ENCODE assay signal across 9 mouse cellular contexts in genomic region chr3:120747678-120748077, GRCm38 (mm10).
DNase-seq lines count a peak whose midpoint lies in the region; ATAC-seq lines count a peak whose summit lies in the region.
"Had no signal": no experiment of that assay in that cellular context is flagged by ENCODE, and none has a peak within 500 bp of the region (broad histone marks: within the 10 kb centered on the region; RNA-seq: fewer than 3 reads in every experiment).

No protein-coding gene starts in this region.

- no peaks in the 10 kb centered on the region; the same call in 1 of the 2 replicates for H3K27me3 ChIP-seq in heart, embryonic 12.5 days (replicated peaks)

- no peak overlapping the region for H3K4me3 ChIP-seq in heart, embryonic 12.5 days
- H3K4me3 ChIP-seq: forebrain, embryonic 10.5 days had no signal

- H3K9ac ChIP-seq in heart, embryonic 12.5 days, result no peak overlapping the region

- no peaks in the 10 kb centered on the region for H3K36me3 ChIP-seq in heart, embryonic 12.5 days
- H3K36me3 ChIP-seq: forebrain, embryonic 10.5 days had no signal

- H3K9me3 ChIP-seq in heart, embryonic 12.5 days (replicated peaks), result no peaks in the 10 kb centered on the region; the same call in 1 of the 2 replicates
- H3K9me3 ChIP-seq: forebrain, embryonic 10.5 days had no signal

- intact Hi-C loops in heart, postnatal 14 days (cut with DNase I), result no loop called here

- no peak overlapping the region for H3K4me2 ChIP-seq in heart, embryonic 12.5 days

- peak; percentile 3 to 16 for DNase-seq in heart, postnatal 14 days
- DNase-seq in right cerebral cortex, postnatal 14 days, result peak; percentile 25
- DNase-seq in right cerebral cortex, adult 2 months (ENCODE audit: low spot score in 2 of 2), result no peak
- DNase-seq in adrenal gland, postnatal 36 days, result peak; percentile 34 to 51
- peak; percentile 23 for DNase-seq in lung, postnatal 14 days
- DNase-seq in right cerebral cortex, postnatal 25 days, result no peak
- DNase-seq in ovary, postnatal 14 days (ENCODE audit: low spot score), result no peak

- no peak for ATAC-seq in heart, embryonic 12.5 days (ENCODE audit: insufficient number of reproducible peaks, low FRiP score)

- WGBS in heart, embryonic 12.5 days, result 82% methylated on average over 4 of the region's 4 CpGs

- no peak overlapping the region for H3K27ac ChIP-seq in heart, embryonic 12.5 days (ENCODE audit: poor library complexity, severe bottlenecking)
- H3K27ac ChIP-seq: forebrain, embryonic 10.5 days had no signal

- no peaks in the 10 kb centered on the region for H3K4me1 ChIP-seq in heart, embryonic 12.5 days (replicated peaks)
- H3K4me1 ChIP-seq: forebrain, embryonic 10.5 days had no signal

Comparison
In these comparisons a context has a peak if more than half of its experiments do, and no peak if none do; other contexts are left out.
1. DNase-seq: peak in heart, postnatal 14 days (2 of 2), right cerebral cortex, postnatal 14 days (single experiment), adrenal gland, postnatal 36 days (2 of 2) and lung, postnatal 14 days (single experiment); none in right cerebral cortex, adult 2 months (0 of 2), right cerebral cortex, postnatal 25 days (single experiment) and ovary, postnatal 14 days (single experiment).